In the genomic region with DNA sequence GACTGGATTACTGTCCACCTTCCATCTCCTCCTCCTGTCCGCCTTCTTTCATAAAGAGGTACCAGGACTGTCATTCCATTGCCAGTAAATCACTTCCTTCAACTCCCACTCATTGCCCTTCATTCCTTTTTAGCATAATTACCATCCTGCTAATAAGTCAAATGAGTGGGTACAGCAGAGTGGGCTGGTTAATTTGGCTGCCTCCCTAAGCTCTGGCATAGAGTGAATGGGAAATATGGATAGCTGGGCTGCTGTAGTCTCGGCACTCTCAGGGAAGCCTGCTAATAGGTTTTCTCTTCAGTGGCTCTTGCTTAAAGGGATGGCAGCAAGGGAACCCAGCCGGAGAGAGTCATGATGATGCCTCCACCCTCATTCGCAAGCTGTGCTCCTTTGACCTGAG, we compare ENCODE assay signal across 24 mouse cellular contexts.
DNase-seq lines count a peak whose midpoint lies in the region; ATAC-seq lines count a peak whose summit lies in the region.
"Had no signal": no experiment of that assay in that cellular context is flagged by ENCODE, and none has a peak within 500 bp of the region (broad histone marks: within the 10 kb centered on the region; RNA-seq: fewer than 3 reads in every experiment).

No protein-coding gene starts in this region.

- H3K4me1 ChIP-seq in forebrain, embryonic 13.5 days: no peaks in the 10 kb centered on the region
- no peaks in the 10 kb centered on the region for H3K4me1 ChIP-seq in forebrain, embryonic 10.5 days
- no peaks in the 10 kb centered on the region for H3K4me1 ChIP-seq in hindbrain, embryonic 14.5 days (replicated peaks; ENCODE audit: control insufficient read depth, insufficient read depth, low read length)
- H3K4me1 ChIP-seq: embryonic facial prominence, embryonic 10.5 days; heart, embryonic 13.5 days; kidney, embryonic 15.5 days; limb, embryonic 15.5 days; liver, embryonic 15.5 days; midbrain, embryonic 15.5 days; neural tube, embryonic 12.5 days had no signal

- no peak overlapping the region for H3K4me2 ChIP-seq in forebrain, embryonic 13.5 days
- no peak overlapping the region for H3K4me2 ChIP-seq in hindbrain, embryonic 14.5 days (replicated peaks)
- H3K4me2 ChIP-seq: heart, embryonic 13.5 days; kidney, embryonic 15.5 days; limb, embryonic 15.5 days; liver, embryonic 15.5 days; midbrain, embryonic 15.5 days; neural tube, embryonic 12.5 days had no signal

- no peaks in the 10 kb centered on the region for H3K36me3 ChIP-seq in forebrain, embryonic 13.5 days (ENCODE audit: poor library complexity, severe bottlenecking)
- H3K36me3 ChIP-seq in forebrain, embryonic 10.5 days (replicated peaks): no peaks in the 10 kb centered on the region
- no peaks in the 10 kb centered on the region for H3K36me3 ChIP-seq in hindbrain, embryonic 14.5 days (replicated peaks; ENCODE audit: control insufficient read depth, insufficient read depth)
- H3K36me3 ChIP-seq: embryonic facial prominence, embryonic 10.5 days; heart, embryonic 13.5 days; kidney, embryonic 15.5 days; limb, embryonic 15.5 days; liver, embryonic 15.5 days; midbrain, embryonic 15.5 days; neural tube, embryonic 12.5 days had no signal

- H3K9ac ChIP-seq in forebrain, embryonic 13.5 days: no peak overlapping the region
- no peak overlapping the region for H3K9ac ChIP-seq in hindbrain, embryonic 14.5 days
- H3K9ac ChIP-seq: heart, embryonic 13.5 days; kidney, embryonic 15.5 days; limb, embryonic 15.5 days; liver, embryonic 15.5 days; midbrain, embryonic 15.5 days; neural tube, embryonic 12.5 days had no signal

- H3K4me3 ChIP-seq in forebrain, embryonic 13.5 days: no peak overlapping the region
- H3K4me3 ChIP-seq in forebrain, embryonic 10.5 days: no peak overlapping the region
- no peak overlapping the region for H3K4me3 ChIP-seq in hindbrain, embryonic 14.5 days (replicated peaks; ENCODE audit: low read length)
- H3K4me3 ChIP-seq: embryonic facial prominence, embryonic 10.5 days; heart, adult 2 months; heart, embryonic 13.5 days; kidney, embryonic 15.5 days; limb, embryonic 15.5 days; liver, embryonic 15.5 days; midbrain, embryonic 15.5 days; neural tube, embryonic 12.5 days had no signal

- H3K27ac ChIP-seq in forebrain, embryonic 13.5 days: no peak overlapping the region
- H3K27ac ChIP-seq in forebrain, embryonic 10.5 days: no peak overlapping the region
- no peak overlapping the region for H3K27ac ChIP-seq in hindbrain, embryonic 14.5 days
- H3K27ac ChIP-seq: embryonic facial prominence, embryonic 10.5 days; heart, adult 2 months; heart, embryonic 13.5 days; kidney, embryonic 15.5 days; limb, embryonic 15.5 days; liver, embryonic 15.5 days; midbrain, embryonic 15.5 days; neural tube, embryonic 12.5 days had no signal

- no peaks in the 10 kb centered on the region for H3K9me3 ChIP-seq in forebrain, embryonic 13.5 days (replicated peaks)
- no peaks in the 10 kb centered on the region for H3K9me3 ChIP-seq in forebrain, embryonic 10.5 days
- H3K9me3 ChIP-seq in hindbrain, embryonic 14.5 days (ENCODE audit: control insufficient read depth, low read length): no peaks in the 10 kb centered on the region
- H3K9me3 ChIP-seq: embryonic facial prominence, embryonic 10.5 days; heart, embryonic 13.5 days; kidney, embryonic 15.5 days; limb, embryonic 15.5 days; liver, embryonic 15.5 days; midbrain, embryonic 15.5 days; neural tube, embryonic 12.5 days had no signal

- 60% methylated on average over 4 of the region's 4 CpGs for WGBS in forebrain, embryonic 13.5 days
- WGBS in forebrain, embryonic 10.5 days: 80% methylated on average over 4 of the region's 4 CpGs
- WGBS in hindbrain, embryonic 14.5 days: 67% methylated on average over 4 of the region's 4 CpGs

- no peak for DNase-seq in forebrain, embryonic 10.5 days (ENCODE audit: extremely low spot score, low spot score)
- DNase-seq in right cerebral cortex, adult 18-20 months: peak; percentile 3
- no peak for DNase-seq in right cerebral cortex, postnatal 14 days
- peak; percentile 11 to 48 for DNase-seq in layer of hippocampus, adult 18-20 months (ENCODE audit: low spot score in 2 of 2)
- DNase-seq in layer of hippocampus, postnatal 14 days (ENCODE audit: low spot score in 2 of 2): peak; percentile 14 to 64
- no peak for DNase-seq in cerebellum, postnatal 25 days
- no peak for DNase-seq in hindbrain, embryonic 14.5 days (ENCODE audit: low spot score)
- DNase-seq: adrenal gland, postnatal 10 days; cerebellum, adult 9-10 months; gastrocnemius, postnatal 36 days; heart, adult 2 months; heart, postnatal 14 days; kidney, postnatal 36 days; lung, postnatal 4 days; thymus, postnatal 36 days had no signal

- H3K27me3 ChIP-seq in forebrain, embryonic 13.5 days: no peaks in the 10 kb centered on the region
- no peaks in the 10 kb centered on the region for H3K27me3 ChIP-seq in forebrain, embryonic 10.5 days (ENCODE audit: poor library complexity, severe bottlenecking)
- H3K27me3 ChIP-seq in hindbrain, embryonic 14.5 days (ENCODE audit: control insufficient read depth, insufficient read depth, low read length): no peaks in the 10 kb centered on the region
- H3K27me3 ChIP-seq: heart, embryonic 13.5 days; kidney, embryonic 15.5 days; limb, embryonic 15.5 days; liver, embryonic 15.5 days; midbrain, embryonic 15.5 days; neural tube, embryonic 12.5 days had no signal

- peak; percentile 59 for ATAC-seq in forebrain, embryonic 13.5 days
- ATAC-seq in hindbrain, embryonic 14.5 days (ENCODE audit: low FRiP score): no peak
- ATAC-seq: intestine, postnatal 0 days; midbrain, embryonic 15.5 days had no signal

Comparison
In these comparisons a context has a peak if more than half of its experiments do, and no peak if none do; other contexts are left out.
1. DNase-seq: peak in right cerebral cortex, adult 18-20 months (single experiment), layer of hippocampus, adult 18-20 months (2 of 2) and layer of hippocampus, postnatal 14 days (2 of 2); none in forebrain, embryonic 10.5 days (single experiment), right cerebral cortex, postnatal 14 days (single experiment), cerebellum, postnatal 25 days (0 of 2) and hindbrain, embryonic 14.5 days (single experiment).